Mouse (Mus musculus): Measurements from ENCODE around the gene Hdgfl3. TPM values are rescaled to one million over a fixed set of nuclear protein-coding genes. Genes with fewer than 3 reads are reported as not detected.

Gene Hdgfl3
- polyA plus RNA-seq (2016; fragmentation: Nextera tagmentation; extraction: Ambion mirVana), result 23.5 and 24.7 TPM in 2 replicates

- peaks cover 38% of the 10 kb centered on the region for H3K4me1 ChIP-seq
- WGBS, result under 1% methylated on average over 63 of the region's 63 CpGs
Measured at GRCm38 (mm10) chr7:81934267-81934745, at the start of gene Hdgfl3. Gene Hdgfl3 (minus strand): TSS chr7:81934473.

DNA sequence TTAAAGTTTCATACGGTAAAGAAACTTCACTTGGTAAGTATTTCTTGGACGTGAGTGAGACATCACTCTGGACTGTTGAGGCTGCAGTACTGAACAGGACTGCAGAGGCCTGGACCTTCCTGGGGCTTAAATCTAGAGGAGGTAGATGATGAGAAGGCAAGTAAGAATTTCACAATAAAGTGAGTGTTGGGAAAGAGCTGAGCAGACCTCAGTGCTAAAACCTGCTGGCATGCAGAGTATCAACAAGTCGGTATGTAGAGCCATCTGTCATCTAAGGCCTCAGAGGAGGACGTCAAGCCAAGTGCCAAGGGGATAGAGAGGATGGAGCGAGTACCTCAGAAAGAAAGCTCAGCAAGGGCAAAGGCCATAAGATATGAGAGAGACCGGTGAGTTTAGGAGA lies 49.4 kb upstream of the Hdgfl3 start:
- Histone ChIP-seq H3K4me1 (no peaks in the 10 kb centered on the region), H3K27me3 (ENCODE audit: poor library complexity, severe bottlenecking) (peaks cover 26% of the 10 kb centered on the region), H3K4me3 (no peak overlapping the region), H3K27ac (no peak overlapping the region), H3K9me3 (no peaks in the 10 kb centered on the region), H3K36me3 (replicated peaks) (no peaks in the 10 kb centered on the region)
- DNase-seq (ENCODE audit: extremely low spot score, low spot score), result no peak
- WGBS, result 91% methylated on average over 6 of the region's 6 CpGs

More at GRCm38 (mm10) chr7:81934267-81934745, at the start of gene Hdgfl3:
- no peaks in the 10 kb centered on the region for H3K9me3 ChIP-seq
- no peaks in the 10 kb centered on the region for H3K36me3 ChIP-seq (replicated peaks)
- H3K27me3 ChIP-seq (ENCODE audit: poor library complexity, severe bottlenecking), result peaks cover 34% of the 10 kb centered on the region
- peak; percentile 82 for DNase-seq (ENCODE audit: extremely low spot score, low spot score)
- peak within 1 kb of the TSS; percentile 98 for H3K27ac ChIP-seq
- H3K4me3 ChIP-seq, result peak within 1 kb of the TSS; percentile 93

DNA sequence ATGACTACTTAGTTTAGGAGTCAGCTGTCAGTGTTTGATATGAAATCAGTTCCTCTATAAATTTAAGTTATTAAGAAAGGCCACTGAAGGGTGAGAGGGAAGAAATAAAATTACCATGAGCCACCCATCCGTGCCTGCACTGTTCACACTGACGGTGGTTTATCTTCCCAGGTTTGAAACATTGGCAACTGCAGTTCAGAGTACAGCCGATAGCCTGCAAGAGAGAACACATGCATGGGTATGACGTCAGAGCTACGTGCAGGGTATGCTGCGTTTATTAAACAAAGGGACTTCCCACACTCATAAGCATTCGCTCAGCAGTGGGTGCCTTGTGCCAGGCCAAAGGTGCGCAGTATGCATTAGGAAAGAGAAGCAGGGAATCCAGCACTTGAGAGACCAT lies 44.0 kb upstream of the Hdgfl3 start:
- no peak overlapping the region for H3K27ac ChIP-seq
- no peaks in the 10 kb centered on the region for H3K36me3 ChIP-seq (replicated peaks)
- H3K27me3 ChIP-seq (ENCODE audit: poor library complexity, severe bottlenecking), result no peaks in the 10 kb centered on the region
- no peaks in the 10 kb centered on the region for H3K4me1 ChIP-seq
- no peaks in the 10 kb centered on the region for H3K9me3 ChIP-seq
- no peak for DNase-seq (ENCODE audit: extremely low spot score, low spot score)
- H3K4me3 ChIP-seq, result no peak overlapping the region
- WGBS, result 91% methylated on average over 8 of the region's 8 CpGs

GRCm38 (mm10) chr7:81974616-81975015 lies 40.3 kb upstream of the Hdgfl3 start:
- Histone ChIP-seq H3K4me1 (no peaks in the 10 kb centered on the region), H3K27ac (no peak overlapping the region), H3K9me3 (no peaks in the 10 kb centered on the region), H3K36me3 (replicated peaks) (no peaks in the 10 kb centered on the region), H3K27me3 (ENCODE audit: poor library complexity, severe bottlenecking) (no peaks in the 10 kb centered on the region), H3K4me3 (no peak overlapping the region)
- 91% methylated on average over 10 of the region's 10 CpGs for WGBS
- DNase-seq (ENCODE audit: extremely low spot score, low spot score), result no peak

DNA sequence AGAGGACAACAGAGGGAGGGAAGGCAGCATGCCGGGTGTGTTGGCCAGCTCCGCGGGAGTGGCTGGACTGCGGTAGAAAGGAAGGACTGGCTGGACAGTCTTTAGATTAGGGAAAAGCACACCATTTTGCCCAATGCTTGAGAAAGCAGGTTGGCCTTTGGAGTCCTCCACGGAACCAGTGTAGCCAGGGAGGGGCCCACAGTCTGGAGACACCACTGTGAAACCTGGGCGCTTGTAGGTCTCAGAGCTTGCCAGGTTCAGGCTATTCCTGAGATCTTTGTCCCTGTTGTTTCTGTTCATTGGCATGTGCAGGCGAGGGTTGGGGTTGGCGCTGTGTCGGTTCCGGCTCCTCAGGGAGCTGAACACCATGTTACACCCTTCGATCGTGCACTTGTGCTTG lies 39.7 kb upstream of the Hdgfl3 start:
- Histone ChIP-seq H3K27ac (no peak overlapping the region), H3K27me3 (ENCODE audit: poor library complexity, severe bottlenecking) (no peaks in the 10 kb centered on the region), H3K36me3 (replicated peaks) (no peaks in the 10 kb centered on the region), H3K9me3 (no peaks in the 10 kb centered on the region), H3K4me1 (no peaks in the 10 kb centered on the region), H3K4me3 (no peak overlapping the region)
- WGBS, result 95% methylated on average over 12 of the region's 12 CpGs
- DNase-seq (ENCODE audit: extremely low spot score, low spot score), result no peak

- Histone ChIP-seq H3K9me3 (no peaks in the 10 kb centered on the region), H3K36me3 (replicated peaks) (no peaks in the 10 kb centered on the region), H3K27ac (no peak overlapping the region), H3K4me3 (no peak overlapping the region), H3K27me3 (ENCODE audit: poor library complexity, severe bottlenecking) (no peaks in the 10 kb centered on the region), H3K4me1 (no peaks in the 10 kb centered on the region)
- WGBS, result 92% methylated on average over 5 of the region's 5 CpGs
- DNase-seq (ENCODE audit: extremely low spot score, low spot score), result no peak
Measured at GRCm38 (mm10) chr7:81973339-81973738, 39.1 kb upstream of the Hdgfl3 start.

GRCm38 (mm10) chr7:81968975-81969374 lies 34.7 kb upstream of the Hdgfl3 start:
- DNase-seq (ENCODE audit: extremely low spot score, low spot score), result no peak
- H3K27me3 ChIP-seq (ENCODE audit: poor library complexity, severe bottlenecking), result no peaks in the 10 kb centered on the region
- H3K27ac ChIP-seq, result no peak overlapping the region
- whole genome bisulfite sequencing, result 86% methylated on average over 6 of the region's 6 CpGs
- no peak overlapping the region for H3K4me3 ChIP-seq
- no peaks in the 10 kb centered on the region for H3K4me1 ChIP-seq
- no peaks in the 10 kb centered on the region for H3K9me3 ChIP-seq
- no peaks in the 10 kb centered on the region for H3K36me3 ChIP-seq (replicated peaks)

GRCm38 (mm10) chr7:81968451-81968850 lies 34.2 kb upstream of the Hdgfl3 start:
- no peak for DNase-seq (ENCODE audit: extremely low spot score, low spot score)
- 83% methylated on average over 4 of the region's 4 CpGs for WGBS
- H3K4me1 ChIP-seq, result no peaks in the 10 kb centered on the region
- H3K27me3 ChIP-seq (ENCODE audit: poor library complexity, severe bottlenecking), result no peaks in the 10 kb centered on the region
- no peak overlapping the region for H3K27ac ChIP-seq
- no peaks in the 10 kb centered on the region for H3K36me3 ChIP-seq (replicated peaks)
- H3K9me3 ChIP-seq, result no peaks in the 10 kb centered on the region
- no peak overlapping the region for H3K4me3 ChIP-seq

- 84% methylated on average over 5 of the region's 5 CpGs for WGBS
- H3K36me3 ChIP-seq (replicated peaks), result no peaks in the 10 kb centered on the region
- H3K4me3 ChIP-seq, result no peak overlapping the region
- no peak overlapping the region for H3K27ac ChIP-seq
- H3K27me3 ChIP-seq (ENCODE audit: poor library complexity, severe bottlenecking), result no peaks in the 10 kb centered on the region
- no peaks in the 10 kb centered on the region for H3K4me1 ChIP-seq
- H3K9me3 ChIP-seq, result no peaks in the 10 kb centered on the region
- no peak for DNase-seq (ENCODE audit: extremely low spot score, low spot score)
Measured at GRCm38 (mm10) chr7:81966195-81966594, 31.9 kb upstream of the Hdgfl3 start.

- Histone ChIP-seq H3K27ac (no peak overlapping the region), H3K4me1 (no peaks in the 10 kb centered on the region), H3K4me3 (no peak overlapping the region), H3K36me3 (replicated peaks) (no peaks in the 10 kb centered on the region), H3K9me3 (no peaks in the 10 kb centered on the region), H3K27me3 (ENCODE audit: poor library complexity, severe bottlenecking) (0 out of 2 replicates have a peak, but pooled peaks cover 6% of the 10 kb centered on the region)
- no peak for DNase-seq (ENCODE audit: extremely low spot score, low spot score)
- WGBS, result 13% methylated on average over 3 of the region's 3 CpGs
Measured at GRCm38 (mm10) chr7:81959704-81960103, 25.4 kb upstream of the Hdgfl3 start.

GRCm38 (mm10) chr7:81954208-81954846 lies 20.1 kb upstream of the Hdgfl3 start:
- Histone ChIP-seq H3K27ac (no peak overlapping the region), H3K4me1 (no peaks in the 10 kb centered on the region), H3K4me3 (no peak overlapping the region), H3K27me3 (ENCODE audit: poor library complexity, severe bottlenecking) (0 out of 2 replicates have a peak, but pooled peaks cover 6% of the 10 kb centered on the region), H3K36me3 (replicated peaks) (no peaks in the 10 kb centered on the region), H3K9me3 (no peaks in the 10 kb centered on the region)
- DNase-seq (ENCODE audit: extremely low spot score, low spot score), result no peak

DNA sequence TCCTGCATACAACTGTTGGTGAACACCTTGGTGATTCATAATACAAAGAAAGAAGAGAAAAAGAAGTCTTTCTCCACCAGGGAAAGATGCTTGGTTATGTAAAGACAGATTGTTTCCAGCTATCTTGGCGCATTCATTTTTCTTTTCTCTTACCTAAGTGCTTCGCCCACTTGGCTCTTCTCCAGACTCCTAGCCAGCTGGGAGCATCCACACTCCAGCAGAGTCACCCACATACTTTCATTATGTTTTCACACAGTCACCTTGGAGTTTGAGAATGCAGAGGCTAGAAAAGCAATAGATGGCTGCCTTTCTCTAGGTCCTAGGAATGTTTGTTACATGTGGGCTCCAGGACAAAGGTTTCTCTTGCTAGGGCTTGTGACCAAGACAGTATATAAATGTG lies 16.2 kb upstream of the Hdgfl3 start:
- no peak overlapping the region for H3K4me3 ChIP-seq
- 89% methylated on average over 2 of the region's 2 CpGs for WGBS
- H3K36me3 ChIP-seq (replicated peaks), result no peaks in the 10 kb centered on the region
- no peaks in the 10 kb centered on the region for H3K9me3 ChIP-seq
- no peaks in the 10 kb centered on the region for H3K27me3 ChIP-seq (ENCODE audit: poor library complexity, severe bottlenecking)
- no peaks in the 10 kb centered on the region for H3K4me1 ChIP-seq
- no peak overlapping the region for H3K27ac ChIP-seq
- DNase-seq (ENCODE audit: extremely low spot score, low spot score), result no peak

GRCm38 (mm10) chr7:81945398-81945797 lies 11.1 kb upstream of the Hdgfl3 start:
- Histone ChIP-seq H3K4me3 (no peak overlapping the region), H3K4me1 (peaks cover 3% of the 10 kb centered on the region; the same call in 1 of the 2 replicates), H3K9me3 (no peaks in the 10 kb centered on the region), H3K27me3 (ENCODE audit: poor library complexity, severe bottlenecking) (no peaks in the 10 kb centered on the region), H3K36me3 (replicated peaks) (no peaks in the 10 kb centered on the region), H3K27ac (no peak overlapping the region)
- WGBS, result 16% methylated on average over 4 of the region's 4 CpGs
- DNase-seq (ENCODE audit: extremely low spot score, low spot score), result no peak

Data from forebrain, embryonic 10.5 days (tissue).